Mouse (Mus musculus) small intestine, adult 2 months (tissue): ENCODE measurements around the gene Olfr963. TPM values are rescaled to one million over a fixed set of nuclear protein-coding genes. Genes with fewer than 3 reads are reported as not detected.
"Not testable (repeated sequence)": the region's sequence is repeated elsewhere in the genome, so short reads cannot be mapped to it uniquely, and the experiment has no call there.

Experiments
- H3K27ac ChIP-seq: fragments of 200-500 bp; 2 replicates; pipeline ENCODE4 v1.5.1; 2012; ENCODE audit warnings: low read depth, low read length, control low read depth, inconsistent platforms; ENCODE audit not compliant: insufficient read depth
- H3K27me3 ChIP-seq: fragments of 200-500 bp; 2 replicates; pipeline ENCODE4 v1.6.1; 2012; ENCODE audit warnings: mild to moderate bottlenecking, moderate library complexity, low read length, inconsistent platforms; ENCODE audit not compliant: control insufficient read depth, insufficient read depth
- H3K36me3 ChIP-seq: fragments of 200-500 bp; 2 replicates; pipeline ENCODE4 v1.6.1; 2012; ENCODE audit warnings: mild to moderate bottlenecking, low read length, control low read depth, inconsistent platforms; ENCODE audit not compliant: control insufficient read depth, insufficient read depth
- H3K4me1 ChIP-seq: fragments of 200-500 bp; 2 replicates; pipeline ENCODE4 v1.6.1; 2012; ENCODE audit warnings: low read length, inconsistent platforms, mixed read lengths; ENCODE audit not compliant: control insufficient read depth, insufficient read depth, insufficient read length
- H3K4me3 ChIP-seq: fragments of 200-500 bp; 2 replicates; pipeline ENCODE4 v1.5.1; 2012; ENCODE audit warnings: low read depth, mild to moderate bottlenecking, control low read depth, inconsistent platforms, low read length, moderate library complexity
- CTCF ChIP-seq: fragments of 200-500 bp; IDR thresholded peaks from 2 replicates; pipeline ENCODE4 v1.5.1; 2012; ENCODE audit warnings: low read depth, mild to moderate bottlenecking, control low read depth, inconsistent platforms, low read length, moderate library complexity, mixed read lengths; ENCODE audit not compliant: insufficient replicate concordance, insufficient read length; ENCODE audit errors: extremely low read depth
- POLR2A ChIP-seq: fragments of 200-500 bp; IDR thresholded peaks from 2 replicates; pipeline ENCODE4 v1.6.1; 2012; ENCODE audit warnings: low read depth, mild to moderate bottlenecking, control low read depth, inconsistent platforms, low read length, moderate library complexity
- WGBS: fragments of 180-500 bp; shearing (Covaris S2); methylation state at CpG from one replicate; pipeline ENCODE4 v1.1.7; 2018; 5-methylcytosine and 5-hydroxymethylcytosine counted together
- polyA plus RNA-seq: library from polyadenylated mRNA; depleted of rRNA; stranded (reverse); fragments of >200 nt; gene quantifications from 2 replicates; pipeline ENCODE4 v1.2.3, GENCODE M21; 2012

Olfr963 gene
- polyA plus RNA-seq, 1 experiment = not detected

GRCm38 (mm10) chr9:39647382-39647781 lies 19.6 kb upstream of the Olfr963 start:
- WGBS = 83% methylated on average over 4 of the region's 4 CpGs
- no peak overlapping the region for H3K27ac ChIP-seq
- TF ChIP-seq CTCF = no peak
- no peak for TF ChIP-seq POLR2A
- H3K4me3 ChIP-seq = no peak overlapping the region
- H3K4me1 ChIP-seq = no peaks in the 10 kb centered on the region
- no peaks in the 10 kb centered on the region for H3K36me3 ChIP-seq
- H3K27me3 ChIP-seq = no peaks in the 10 kb centered on the region

DNA sequence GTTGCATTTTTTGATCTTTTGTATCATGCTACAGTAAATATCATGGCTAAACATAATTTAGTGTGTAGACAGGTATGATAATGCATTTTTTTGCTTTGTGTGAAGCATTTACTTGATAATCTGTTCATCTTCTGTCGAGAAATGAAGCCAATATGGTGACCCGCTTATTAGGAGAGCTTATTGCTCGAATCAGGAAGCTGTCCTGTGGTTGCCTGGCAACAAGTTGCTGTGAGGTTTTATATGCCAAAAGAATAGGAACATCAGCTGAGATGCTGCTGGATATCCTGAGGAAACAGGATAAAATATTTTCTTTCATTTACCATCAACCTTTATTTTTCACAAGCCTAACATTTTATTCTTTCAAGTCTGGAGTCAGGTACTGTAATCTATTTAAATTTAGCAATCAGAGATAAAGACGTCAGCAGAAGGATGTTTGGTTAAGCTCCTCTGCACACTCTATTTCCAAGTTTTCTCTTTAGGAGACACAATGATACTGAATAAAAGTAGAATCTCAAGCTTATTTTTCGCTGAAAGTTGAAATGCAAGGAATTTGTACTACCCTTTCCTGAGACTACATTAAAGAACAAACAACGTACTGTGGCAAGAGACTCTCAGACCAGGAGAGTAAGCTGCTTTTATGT lies 12.1 kb upstream of the Olfr963 start:
- no peaks in the 10 kb centered on the region for H3K27me3 ChIP-seq
- no peak overlapping the region for H3K4me3 ChIP-seq
- no peaks in the 10 kb centered on the region for H3K36me3 ChIP-seq
- 52% methylated on average over 6 of the region's 6 CpGs for WGBS
- H3K4me1 ChIP-seq = no peaks in the 10 kb centered on the region
- H3K27ac ChIP-seq = no peak overlapping the region
- no peak for TF ChIP-seq CTCF
- TF ChIP-seq POLR2A = no peak

GRCm38 (mm10) chr9:39669723-39670122 lies 2.7 kb downstream of the Olfr963 start:
- H3K27me3 ChIP-seq = no peaks in the 10 kb centered on the region
- whole genome bisulfite sequencing = 68% methylated on average over 2 of the region's 2 CpGs
- H3K36me3 ChIP-seq = no peaks in the 10 kb centered on the region
- H3K27ac ChIP-seq = no peak overlapping the region
- H3K4me3 ChIP-seq = no peak overlapping the region
- TF ChIP-seq CTCF = no peak
- no peaks in the 10 kb centered on the region for H3K4me1 ChIP-seq

DNA sequence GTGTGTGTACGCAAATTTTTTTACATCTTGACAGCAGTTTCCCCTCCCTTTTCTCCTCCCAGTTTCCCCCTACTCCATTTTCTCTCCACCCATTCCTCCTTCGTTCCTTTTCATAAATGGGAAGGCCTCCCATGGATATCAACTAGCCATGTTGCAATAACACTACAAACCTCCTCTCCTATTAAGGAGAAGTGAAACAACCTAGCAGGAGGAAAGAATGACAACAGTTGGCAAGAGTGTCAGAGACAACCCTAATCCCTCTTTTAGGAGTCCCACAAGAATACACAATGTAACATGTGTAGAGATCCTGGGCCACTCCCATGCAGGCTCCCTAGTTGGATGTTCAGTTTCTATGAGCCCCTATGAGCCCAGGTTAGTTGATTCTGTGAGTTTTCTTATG lies 7.8 kb downstream of the Olfr963 start:
- Histone ChIP-seq H3K27ac (no peak overlapping the region), H3K4me3 (no peak overlapping the region), H3K27me3 (no peaks in the 10 kb centered on the region), H3K36me3 (no peaks in the 10 kb centered on the region), H3K4me1 (no peaks in the 10 kb centered on the region)
- TF ChIP-seq CTCF (no peak), POLR2A (no peak)
- 76% methylated on average over 2 of the region's 2 CpGs for WGBS

- 83% methylated on average over 2 of the region's 2 CpGs for WGBS
- TF ChIP-seq POLR2A (no peak), CTCF (no peak)
Observed at GRCm38 (mm10) chr9:39678557-39678956, 11.6 kb downstream of the Olfr963 start.

DNA sequence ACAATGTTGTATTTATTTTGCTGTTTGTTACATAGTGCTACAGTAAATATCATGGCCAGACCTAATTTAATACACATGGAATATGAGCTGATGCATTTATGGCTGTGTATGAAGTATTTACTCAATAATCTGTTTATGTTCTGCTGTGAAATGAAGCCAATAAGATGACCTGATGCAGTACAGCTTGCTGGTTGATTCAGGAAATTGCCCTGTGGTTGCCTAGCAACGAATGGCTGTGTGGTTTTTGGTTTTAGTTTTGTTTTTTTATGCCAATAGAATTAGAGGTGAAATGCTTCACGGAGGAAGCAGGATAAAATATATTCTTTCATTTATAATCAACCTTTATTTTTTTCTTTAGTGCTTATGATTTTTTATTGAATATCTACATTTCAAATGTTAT lies 12.3 kb downstream of the Olfr963 start:
- H3K4me1 ChIP-seq = no peaks in the 10 kb centered on the region
- 50% methylated on average over 2 of the region's 2 CpGs for WGBS
- TF ChIP-seq POLR2A = no peak
- no peak for TF ChIP-seq CTCF
- H3K36me3 ChIP-seq = no peaks in the 10 kb centered on the region
- no peaks in the 10 kb centered on the region for H3K27me3 ChIP-seq
- H3K4me3 ChIP-seq = no peak overlapping the region
- no peak overlapping the region for H3K27ac ChIP-seq

More at GRCm38 (mm10) chr9:39678557-39678956, 11.6 kb downstream of the Olfr963 start:
- H3K4me3 ChIP-seq = no peak overlapping the region
- no peak overlapping the region for H3K27ac ChIP-seq
- H3K36me3 ChIP-seq = no peaks in the 10 kb centered on the region
- no peaks in the 10 kb centered on the region for H3K27me3 ChIP-seq
- no peaks in the 10 kb centered on the region for H3K4me1 ChIP-seq

DNA sequence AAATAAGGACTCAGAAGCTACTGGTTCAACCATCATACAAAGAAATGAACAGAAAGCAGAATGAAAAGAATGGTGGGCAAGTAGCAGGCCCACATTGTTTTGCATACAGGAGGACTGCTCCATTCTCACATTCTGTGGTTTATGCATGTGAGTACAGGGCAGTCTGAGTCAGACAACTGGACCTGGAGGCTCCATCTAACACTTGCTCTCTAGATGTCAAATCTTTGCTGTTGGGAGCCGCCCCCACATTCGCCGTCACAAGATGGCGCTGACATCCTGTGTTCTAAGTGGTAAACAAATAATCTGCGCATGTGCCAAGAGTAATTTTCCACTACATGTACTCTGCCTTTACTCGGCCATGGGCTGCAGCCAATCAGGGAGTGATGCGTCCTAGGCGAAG lies 34.1 kb downstream of the Olfr963 start:
- not testable (repeated sequence) for H3K4me3 ChIP-seq, H3K36me3 ChIP-seq, H3K27me3 ChIP-seq, H3K27ac ChIP-seq, H3K4me1 ChIP-seq
- 84% methylated on average over 8 of the region's 8 CpGs for WGBS

- H3K36me3 ChIP-seq = no peaks in the 10 kb centered on the region
Observed at GRCm38 (mm10) chr9:39707017-39707416, 40.0 kb downstream of the Olfr963 start, which contains the start of gene Olfr149. Gene Olfr149, minus strand, starts transcription at chr9:39707117.

More at GRCm38 (mm10) chr9:39707017-39707416, 40.0 kb downstream of the Olfr963 start, which contains the start of gene Olfr149:
- H3K4me3 ChIP-seq = no peak within 1 kb of the TSS
- H3K27me3 ChIP-seq = no peaks in the 10 kb centered on the region
- H3K4me1 ChIP-seq = no peaks in the 10 kb centered on the region
- H3K27ac ChIP-seq = no peak within 1 kb of the TSS
- TF ChIP-seq CTCF (no peak), POLR2A (no peak)
